Mouse (Mus musculus) testis, adult 2 months (tissue): Measurements from ENCODE around the gene Smarce1.

Experiments
- CTCF ChIP-seq: fragments of 200-500 bp; IDR thresholded peaks from 2 replicates; pipeline ENCODE4 v1.5.1; 2012; ENCODE audit warnings: low read depth, mild to moderate bottlenecking, inconsistent platforms, low read length, moderate library complexity; ENCODE audit not compliant: control insufficient read depth, insufficient read depth, insufficient replicate concordance
- POLR2A ChIP-seq: fragments of 200-500 bp; IDR thresholded peaks from 2 replicates; pipeline ENCODE4 v1.6.1; 2012; ENCODE audit warnings: low read depth, mild to moderate bottlenecking, inconsistent platforms, low read length, moderate library complexity; ENCODE audit not compliant: control insufficient read depth

DNA sequence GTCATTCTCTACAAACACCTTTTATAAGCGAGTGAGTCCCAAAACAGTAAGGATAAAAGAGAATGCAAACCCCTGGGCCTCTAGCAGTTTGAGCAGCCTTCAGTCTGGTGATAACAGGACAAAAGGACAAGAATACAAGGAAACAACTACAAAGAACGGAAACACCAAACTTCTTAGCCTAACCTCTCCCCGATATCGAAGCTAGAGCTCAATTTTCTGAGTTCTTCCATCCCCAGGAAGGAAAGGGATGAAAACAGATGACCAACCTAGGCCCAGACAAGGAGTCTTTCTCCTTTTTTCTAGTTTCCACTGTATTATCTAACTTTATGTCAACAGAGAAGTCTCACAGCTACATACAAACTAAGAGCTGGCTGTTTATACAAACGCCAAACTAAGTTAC lies 7.5 kb downstream of the Smarce1 start:
- TF ChIP-seq POLR2A, result no peak
- no peak for TF ChIP-seq CTCF
